Mouse (Mus musculus): ENCODE data around the gene Setdb1. TPM values are rescaled to one million over a fixed set of nuclear protein-coding genes. Genes with fewer than 3 reads are reported as not detected.

The Setdb1 gene
- total RNA-seq, 2 experiments from 2014 or later, result 36.0 to 40.2 TPM

- no peak for DNase-seq
Observed at GRCm38 (mm10) chr3:95319110-95319509, 37.9 kb downstream of the Setdb1 start.

- DNase-seq, result peak in 1 of 2 experiments; percentile 19
Observed at GRCm38 (mm10) chr3:95318548-95318947, 38.5 kb downstream of the Setdb1 start.

- DNase-seq, result peak; percentile 19 to 35
Observed at GRCm38 (mm10) chr3:95317414-95318080, 39.5 kb downstream of the Setdb1 start.

GRCm38 (mm10) chr3:95315844-95316550, 41.0 kb downstream of the Setdb1 start:
- DNase-seq, result no peak

- peak; percentile 73 to 74 for DNase-seq
Observed at GRCm38 (mm10) chr3:95315094-95315843, 41.7 kb downstream of the Setdb1 start.

GRCm38 (mm10) chr3:95314486-95315093, 42.4 kb downstream of the Setdb1 start, which contains the start of gene Cers2:
Cers2 (plus strand) TSS chr3:95314791.
- no peak for DNase-seq

GRCm38 (mm10) chr3:95314075-95314474, 42.9 kb downstream of the Setdb1 start:
- no peak for DNase-seq

- DNase-seq, result no peak
Observed at GRCm38 (mm10) chr3:95313476-95313875, 43.5 kb downstream of the Setdb1 start.

- DNase-seq, result no peak
Observed at GRCm38 (mm10) chr3:95312623-95313022, 44.4 kb downstream of the Setdb1 start.

GRCm38 (mm10) chr3:95310968-95311882, 45.8 kb downstream of the Setdb1 start:
- peak in 1 of 2 experiments; percentile 30 for DNase-seq

GRCm38 (mm10) chr3:95310496-95310895, 46.5 kb downstream of the Setdb1 start:
- no peak for DNase-seq

GRCm38 (mm10) chr3:95307100-95307499, 49.9 kb downstream of the Setdb1 start, which contains the start of gene Anxa9:
Anxa9 (minus strand) TSS chr3:95307176.
- DNase-seq, result no peak

- no peak for DNase-seq
Observed at GRCm38 (mm10) chr3:95306244-95306643, 50.8 kb downstream of the Setdb1 start.

- DNase-seq, result no peak
Observed at GRCm38 (mm10) chr3:95301204-95301796, 55.7 kb downstream of the Setdb1 start.

- DNase-seq, result no peak
Observed at GRCm38 (mm10) chr3:95298018-95298417, 59.0 kb downstream of the Setdb1 start.

- DNase-seq, result no peak
Observed at GRCm38 (mm10) chr3:95296103-95296469, 60.9 kb downstream of the Setdb1 start.

- no peak for DNase-seq
Observed at GRCm38 (mm10) chr3:95295321-95296102, 61.5 kb downstream of the Setdb1 start.

- no peak for DNase-seq
Observed at GRCm38 (mm10) chr3:95294718-95295117, 62.3 kb downstream of the Setdb1 start.

GRCm38 (mm10) chr3:95294316-95294715, 62.7 kb downstream of the Setdb1 start:
- no peak for DNase-seq

- no peak for DNase-seq
Observed at GRCm38 (mm10) chr3:95293537-95293936, 63.5 kb downstream of the Setdb1 start.
